Mouse (Mus musculus) left cerebral cortex, adult 2 months (tissue): Measurements from ENCODE around the gene Ky. TPM values are rescaled to one million over a fixed set of nuclear protein-coding genes. Genes with fewer than 3 reads are reported as not detected.

Experiments used
- DNase-seq, 2 experiments: peaks; one replicate each; pipeline ENCODE4 v3.0.0; 2021 to 2022; ENCODE audit warnings: low spot score in 2 of 2, mixed read lengths in 1 of 2; ENCODE audit errors: extremely low spot score in 1 of 2
- H3K27ac ChIP-seq: fragments of 200-600 bp; 2 replicates; pipeline ENCODE4 v1.8.1; 2022
- H3K4me3 ChIP-seq: fragments of 200-600 bp; 2 replicates; pipeline ENCODE4 v1.8.1; 2022
- CTCF ChIP-seq: fragments of 200-600 bp; IDR thresholded peaks from 2 replicates; pipeline ENCODE4 v1.8.1; 2022; ENCODE audit warnings: antibody characterized with exemption, mild to moderate bottlenecking, moderate library complexity
- intact Hi-C: fragments of 180-260 bp; cut with DNase I; formaldehyde crosslinking; loops from one replicate; pipeline ENCODE4 v1.15.1; 2025
- total RNA-seq, 2 experiments: library from RNA; stranded (reverse); gene quantifications; 2 replicates each; pipeline ENCODE4 v1.2.3; 2021

Ky gene
- total RNA-seq, 2 experiments from 2014 or later, result 2.0 to 2.1 TPM

- DNase-seq, result no peak
- TF ChIP-seq CTCF, result no peak
- Histone ChIP-seq H3K27ac (no peak overlapping the region), H3K4me3 (no peak overlapping the region)
- intact Hi-C loops, result no loop called here
These were observed 2.8 kb downstream of the Ky start for GRCm38 (mm10) chr9:102508315-102508714.

DNA sequence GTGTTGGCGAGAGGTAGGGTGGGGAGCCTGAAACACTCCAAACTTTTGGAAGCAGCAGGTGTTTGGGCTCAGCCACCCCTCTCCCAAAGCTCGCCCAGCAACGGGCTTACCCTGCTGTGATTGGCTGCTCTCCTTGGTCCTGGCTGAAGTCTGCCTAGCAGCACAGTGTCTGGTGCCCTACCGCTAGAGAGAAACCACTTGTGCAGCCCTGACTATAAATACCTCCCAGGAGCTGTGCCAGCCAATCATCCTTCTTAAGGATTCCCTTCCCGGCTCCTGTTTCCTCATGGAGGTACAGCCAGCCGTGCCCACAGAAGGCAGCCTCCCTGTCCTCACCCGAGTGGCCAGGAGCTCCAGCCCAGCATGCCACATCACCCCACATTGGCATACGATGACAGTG, 5.9 kb downstream of the Ky start:
- Histone ChIP-seq H3K4me3 (no peak overlapping the region), H3K27ac (no peak overlapping the region)
- intact Hi-C loops, result no loop called here
- DNase-seq, result no peak
- TF ChIP-seq CTCF, result no peak

DNA sequence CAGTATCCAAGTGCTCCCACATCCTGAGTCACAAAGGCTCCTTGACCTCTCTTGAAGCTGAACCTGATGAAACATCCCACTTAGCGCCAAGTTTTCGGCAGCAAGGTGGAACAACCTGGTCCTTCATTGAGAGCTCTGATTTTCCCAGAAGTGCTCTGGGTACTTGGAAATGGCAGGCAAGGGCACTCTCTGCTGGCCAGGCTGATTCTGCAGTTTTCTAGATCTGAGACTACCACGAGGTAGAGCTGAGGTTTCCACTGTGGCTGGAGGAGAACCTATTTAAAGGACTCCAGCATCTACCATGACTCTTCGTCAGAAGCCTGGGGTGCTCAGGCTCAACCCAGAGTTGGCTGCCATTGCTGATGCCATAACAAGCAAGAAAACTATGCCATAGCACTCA, 8.0 kb downstream of the Ky start:
- intact Hi-C loops, result no loop called here

DNA sequence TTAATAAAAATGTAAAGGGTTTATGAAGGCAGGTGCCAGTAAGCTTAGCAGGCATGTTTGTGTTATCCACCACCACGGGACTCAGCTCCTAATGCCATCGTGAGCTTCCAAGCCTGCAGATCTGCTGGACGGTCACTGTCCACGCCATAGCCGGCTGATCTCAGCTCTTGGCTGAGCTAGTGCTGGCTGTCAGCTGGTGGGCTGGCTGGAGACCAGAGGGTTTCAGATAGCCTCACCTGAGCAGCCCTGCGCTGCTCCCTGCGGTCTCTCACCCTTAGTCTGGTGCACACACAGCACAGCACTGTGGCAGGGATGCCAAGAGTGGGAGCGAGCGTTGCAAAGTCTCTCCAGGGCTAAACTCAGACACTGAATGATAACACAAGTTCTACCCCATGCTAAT, 12.9 kb downstream of the Ky start:
- intact Hi-C loops, result no loop called here
- no peak for TF ChIP-seq CTCF
- DNase-seq, result no peak
- Histone ChIP-seq H3K4me3 (no peak overlapping the region), H3K27ac (no peak overlapping the region)

More for the DNA sequence above, 8.0 kb downstream of the Ky start:
- Histone ChIP-seq H3K4me3 (no peak overlapping the region), H3K27ac (no peak overlapping the region)
- peak; percentile 44 for TF ChIP-seq CTCF
- no peak for DNase-seq

GRCm38 (mm10) chr9:102521396-102521795, 15.8 kb downstream of the Ky start:
- intact Hi-C loops, result no loop called here
- Histone ChIP-seq H3K4me3 (no peak overlapping the region), H3K27ac (no peak overlapping the region)
- no peak for DNase-seq
- TF ChIP-seq CTCF, result no peak

DNA sequence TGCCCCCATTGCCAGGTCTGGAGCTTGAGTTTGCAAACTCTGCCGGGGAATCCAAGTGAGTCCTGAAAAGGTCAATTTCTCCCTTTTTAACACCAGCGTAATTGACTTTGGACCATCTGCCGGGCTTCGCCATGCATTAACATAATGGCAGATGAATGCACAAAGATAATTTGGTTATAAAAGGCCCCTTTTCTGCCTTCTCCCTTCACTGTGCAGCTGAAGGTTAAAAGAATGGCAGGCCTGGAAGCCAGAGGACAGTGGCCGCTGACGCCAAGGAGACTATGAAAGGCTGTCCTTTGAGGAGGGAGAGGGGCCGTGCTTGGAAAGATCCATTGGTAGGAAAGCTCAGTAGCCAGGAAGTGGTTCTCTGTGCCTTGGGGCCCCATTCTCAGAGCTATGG, 22.6 kb downstream of the Ky start:
- DNase-seq, result no peak
- intact Hi-C loops, result no loop called here
- no peak overlapping the region for H3K27ac ChIP-seq
- H3K4me3 ChIP-seq, result no peak overlapping the region
- TF ChIP-seq CTCF, result no peak

- no peak for TF ChIP-seq CTCF
- intact Hi-C loops, result no loop called here
These were observed 23.0 kb downstream of the Ky start for GRCm38 (mm10) chr9:102528561-102528960.

DNA sequence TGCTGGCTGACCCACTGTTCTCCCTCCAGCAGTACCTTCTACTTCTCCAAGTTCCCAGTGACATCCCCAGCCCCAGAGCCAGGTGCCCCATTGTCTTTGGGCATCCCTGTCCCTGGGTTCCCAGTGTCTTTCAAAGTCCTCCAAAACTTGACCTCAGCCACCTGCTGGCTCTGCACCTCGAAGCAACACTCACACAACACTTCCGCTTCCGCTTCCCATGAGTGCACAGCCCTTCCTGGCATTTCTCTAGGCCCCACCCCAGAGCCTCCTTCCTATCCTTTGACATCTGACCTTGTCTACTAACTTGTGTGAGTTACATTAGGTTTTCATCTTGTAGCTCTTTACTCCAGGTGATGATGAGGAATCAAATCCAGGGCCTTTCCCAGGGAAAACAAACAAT, 23.5 kb downstream of the Ky start:
- no peak overlapping the region for H3K4me3 ChIP-seq
- TF ChIP-seq CTCF, result no peak
- intact Hi-C loops, result no loop called here
- DNase-seq, result no peak
- no peak overlapping the region for H3K27ac ChIP-seq

More at GRCm38 (mm10) chr9:102528561-102528960, 23.0 kb downstream of the Ky start:
- Histone ChIP-seq H3K4me3 (no peak overlapping the region), H3K27ac (no peak overlapping the region)
- no peak for DNase-seq

DNA sequence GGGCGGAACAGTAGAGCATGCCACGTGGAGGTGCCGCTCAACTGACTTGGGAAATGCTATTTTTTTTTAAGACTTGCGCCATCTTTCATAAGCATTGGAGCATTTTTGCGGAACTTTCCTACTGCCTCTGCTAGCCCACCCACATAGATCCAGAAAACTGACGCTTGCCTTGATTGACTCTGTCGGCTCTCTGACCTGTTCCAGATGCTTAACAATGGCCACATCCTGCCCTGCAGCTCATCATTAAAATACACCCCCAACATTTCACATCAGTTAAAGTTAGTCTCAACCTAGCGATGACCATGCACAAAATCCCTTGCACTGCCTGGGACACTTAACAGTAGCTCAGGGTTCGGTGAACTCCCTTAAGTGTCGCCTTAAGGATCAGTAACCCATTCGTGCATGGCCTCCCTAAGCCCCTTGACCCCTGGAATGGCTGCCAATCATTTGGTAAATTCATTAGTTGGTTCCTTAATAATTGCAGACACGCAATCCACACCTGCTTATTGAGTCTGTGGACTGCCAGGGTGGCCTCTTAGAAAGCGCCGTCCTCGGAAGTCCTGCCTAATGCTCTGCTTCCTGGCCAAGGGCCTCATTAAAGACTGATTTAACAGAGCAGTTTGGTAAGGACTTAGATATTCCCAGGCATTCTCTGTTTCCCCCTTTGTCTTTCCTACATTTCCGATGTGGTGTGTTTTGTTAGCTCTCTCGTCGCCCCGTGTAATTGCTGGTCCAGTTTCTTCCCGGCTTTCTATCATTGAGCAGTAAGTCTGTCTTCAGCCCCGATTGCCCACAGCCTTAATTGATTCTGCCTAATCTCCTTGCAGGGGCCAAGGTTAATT, 25.7 kb downstream of the Ky start:
- no peak for DNase-seq
- Histone ChIP-seq H3K4me3 (no peak overlapping the region), H3K27ac (no peak overlapping the region)
- no peak for TF ChIP-seq CTCF
- intact Hi-C loops, result no loop called here

DNA sequence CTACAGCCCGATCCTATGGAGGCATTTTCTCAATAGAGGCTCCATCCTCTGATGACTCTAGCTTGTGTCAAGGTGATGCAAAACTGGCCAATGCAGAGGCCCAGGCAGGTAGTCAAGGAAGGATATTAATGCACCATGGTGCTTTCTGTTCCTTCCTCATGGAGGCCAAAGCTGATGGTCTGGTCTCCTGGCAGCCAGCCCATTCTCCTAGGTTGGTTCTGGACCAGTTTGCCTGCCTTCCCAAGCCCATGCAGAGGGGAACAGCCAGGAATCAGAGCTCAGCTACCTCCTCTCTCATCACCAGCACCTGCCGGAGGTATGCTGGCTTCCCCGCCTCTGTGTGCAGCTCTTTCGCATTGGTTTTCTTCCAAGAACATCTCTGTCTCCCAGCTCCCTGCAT, 31.4 kb downstream of the Ky start:
- intact Hi-C loops, result no loop called here
- TF ChIP-seq CTCF, result no peak
- no peak for DNase-seq
- Histone ChIP-seq H3K27ac (no peak overlapping the region), H3K4me3 (no peak overlapping the region)

- TF ChIP-seq CTCF, result no peak
- DNase-seq, result no peak
- H3K4me3 ChIP-seq, result no peak overlapping the region
- H3K27ac ChIP-seq, result no peak overlapping the region
- intact Hi-C loops, result loop anchor here (10.0 kb wide), 1 partner anchor 1225 kb away; no protein-coding TSS in a partner anchor
These were observed 34.1 kb downstream of the Ky start for GRCm38 (mm10) chr9:102539699-102540098.

GRCm38 (mm10) chr9:102541666-102542065, 36.1 kb downstream of the Ky start:
- intact Hi-C loops, result loop anchor here (10.0 kb wide), 1 partner anchor 1227 kb away; no protein-coding TSS in a partner anchor
- TF ChIP-seq CTCF, result no peak
- Histone ChIP-seq H3K4me3 (no peak overlapping the region), H3K27ac (no peak overlapping the region)
- DNase-seq, result no peak

GRCm38 (mm10) chr9:102542540-102542939, 37.0 kb downstream of the Ky start:
- Histone ChIP-seq H3K4me3 (no peak overlapping the region), H3K27ac (no peak overlapping the region)
- no peak for DNase-seq
- intact Hi-C loops, result loop anchor here (10.0 kb wide), 1 partner anchor 1228 kb away; no protein-coding TSS in a partner anchor
- TF ChIP-seq CTCF, result no peak
